Mouse (Mus musculus): ENCODE measurements at regions not wholly inside any gene's neighbourhood (a gene's known extent, or its start where the extent isn't known, plus 50 kb on each side); places are given as distances from the start of the nearest gene placed in this dataset.
A peak's percentile ranks its signal among the peaks of the same experiment; 100 is the strongest.
"Not testable (repeated sequence)": the region's sequence is repeated elsewhere in the genome, so short reads cannot be mapped to it uniquely, and the experiment has no call there.

DNA sequence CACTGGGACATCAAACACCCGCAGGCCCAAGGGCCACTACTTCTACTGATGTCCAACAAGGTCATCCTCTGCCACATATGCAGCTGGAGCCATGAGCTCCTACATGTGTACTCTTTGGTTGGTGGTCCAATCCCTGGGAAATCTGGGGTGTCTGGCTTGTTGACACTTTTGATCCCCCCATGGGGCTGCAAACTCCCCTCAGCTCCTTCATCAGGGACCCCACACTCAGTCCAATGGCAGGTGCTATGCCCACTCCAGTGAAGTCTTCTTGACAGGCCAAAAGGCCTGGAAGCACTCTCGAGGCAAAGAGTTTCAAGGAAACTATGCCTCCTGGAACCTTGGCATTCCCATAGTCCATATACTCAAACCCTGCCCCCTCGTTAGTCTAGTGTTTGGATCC, 570.8 kb upstream of the Smc2 start:
- DNase-seq (ENCODE audit: low spot score in 2 of 2) = no peak

DNA sequence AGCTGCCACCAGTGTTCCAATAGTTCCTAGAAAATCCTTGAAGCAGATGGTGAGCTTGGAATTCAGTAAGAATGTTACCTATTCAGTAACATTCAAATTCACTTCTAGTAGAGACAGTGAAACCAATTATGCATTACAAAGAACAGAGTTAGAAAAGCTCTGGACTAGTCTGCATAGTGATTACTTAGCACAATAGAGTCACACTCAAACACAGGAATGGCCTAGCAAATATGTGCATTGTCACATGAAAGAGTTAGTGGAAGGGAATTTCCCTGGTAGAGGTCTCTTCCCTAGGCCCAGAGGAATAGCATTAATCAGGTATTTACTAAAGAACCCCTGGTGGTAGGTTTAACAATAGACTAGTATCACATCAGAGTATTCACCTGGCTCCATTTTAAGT, 570.3 kb upstream of the Smc2 start:
- not testable (repeated sequence) for DNase-seq (ENCODE audit: low spot score in 2 of 2)

DNA sequence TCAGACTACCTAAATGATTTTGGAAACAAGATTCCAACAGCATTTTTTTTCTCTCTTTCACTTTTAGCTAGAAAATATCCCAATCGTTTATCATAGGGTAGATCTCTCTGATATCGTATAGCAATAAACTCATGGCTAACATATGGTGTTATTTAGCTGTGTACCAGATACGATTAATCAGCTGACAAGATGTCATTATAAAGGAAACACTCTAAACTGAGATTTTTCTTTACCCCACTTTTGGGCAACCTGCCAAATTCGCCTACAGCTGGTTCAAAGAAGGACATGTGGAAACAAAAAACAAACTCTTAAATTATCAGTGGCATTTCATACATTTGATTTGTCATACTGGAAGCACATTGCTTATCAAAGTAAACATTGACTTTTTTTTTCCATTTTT, 553.6 kb upstream of the Smc2 start:
- DNase-seq (ENCODE audit: low spot score in 2 of 2) = no peak

DNA sequence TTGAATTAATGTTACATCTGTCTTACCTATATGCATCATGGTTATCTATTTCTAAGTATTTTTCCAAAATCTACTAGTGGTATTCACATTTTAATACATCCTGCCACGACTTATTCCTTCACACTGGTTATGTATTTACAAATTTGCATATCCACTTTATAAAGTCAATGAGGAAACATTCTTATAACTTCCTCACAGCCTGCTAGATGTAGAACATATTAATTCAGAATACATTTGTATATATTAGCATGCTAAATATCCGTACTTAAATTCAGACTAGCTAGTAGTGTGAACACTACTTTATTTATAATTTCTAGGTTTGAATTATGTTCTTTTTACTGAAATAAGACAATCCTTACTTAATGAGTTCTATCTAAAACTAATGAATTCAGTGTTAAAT, 549.8 kb upstream of the Smc2 start:
- no peak for DNase-seq (ENCODE audit: low spot score in 2 of 2)

DNA sequence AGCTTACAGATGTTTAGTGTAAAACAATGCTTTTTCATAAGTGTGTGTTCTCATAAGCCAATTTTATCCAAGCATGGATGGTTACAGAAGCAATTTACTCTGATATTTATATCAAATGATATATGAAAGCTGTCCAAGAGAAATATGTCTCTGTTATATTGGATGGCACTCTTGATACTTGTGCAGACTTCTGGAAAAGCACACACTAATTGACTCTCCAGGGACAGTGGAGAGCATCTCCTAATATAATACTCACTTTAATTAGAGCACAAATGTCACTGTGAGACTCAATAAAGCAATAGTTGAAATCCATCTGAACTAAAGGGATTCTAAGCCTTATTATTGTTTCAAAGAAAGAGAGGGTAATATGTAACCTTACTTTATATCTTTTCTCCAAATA, 510.8 kb upstream of the Smc2 start:
- DNase-seq (ENCODE audit: low spot score in 2 of 2) = no peak

DNA sequence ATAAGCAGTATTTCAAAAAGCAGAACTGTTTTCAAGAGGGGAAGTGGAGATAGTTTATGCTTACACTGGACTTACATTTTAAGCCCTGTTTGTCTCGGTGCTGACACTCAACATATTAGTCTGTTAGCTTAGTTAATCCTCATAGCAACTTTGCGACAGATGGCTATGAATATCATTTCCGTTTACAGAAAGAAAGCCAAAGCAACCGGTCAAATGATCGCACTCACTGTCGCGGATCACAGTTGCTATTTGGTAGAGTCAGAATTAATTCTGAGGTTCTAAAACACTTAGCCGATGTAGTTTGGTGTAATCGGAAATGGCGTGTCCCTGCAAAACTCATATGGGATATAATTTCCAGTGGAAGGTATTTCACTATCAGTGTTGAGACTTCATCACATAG, 469.3 kb upstream of the Smc2 start:
- DNase-seq (ENCODE audit: low spot score in 2 of 2) = no peak

DNA sequence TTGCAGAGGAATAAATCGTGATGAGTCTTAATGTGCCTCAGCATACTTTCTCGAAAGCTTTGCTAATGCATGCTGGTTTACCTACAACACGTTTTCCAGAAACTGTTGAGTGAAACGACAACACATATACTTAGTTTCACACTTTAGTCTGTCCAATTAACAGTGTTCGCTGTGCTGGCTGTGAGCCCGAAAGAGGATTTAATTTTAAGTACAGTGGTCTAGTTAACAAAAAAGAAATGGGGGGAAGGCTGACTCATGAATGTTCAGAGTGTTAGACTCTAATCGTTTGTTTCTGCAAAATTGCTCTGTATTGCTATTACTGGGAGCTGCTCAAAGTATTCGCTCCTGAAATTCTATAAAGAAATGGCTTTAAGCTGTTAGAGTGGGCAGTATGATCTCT, 460.1 kb upstream of the Smc2 start:
- DNase-seq (ENCODE audit: low spot score in 2 of 2) = no peak

DNA sequence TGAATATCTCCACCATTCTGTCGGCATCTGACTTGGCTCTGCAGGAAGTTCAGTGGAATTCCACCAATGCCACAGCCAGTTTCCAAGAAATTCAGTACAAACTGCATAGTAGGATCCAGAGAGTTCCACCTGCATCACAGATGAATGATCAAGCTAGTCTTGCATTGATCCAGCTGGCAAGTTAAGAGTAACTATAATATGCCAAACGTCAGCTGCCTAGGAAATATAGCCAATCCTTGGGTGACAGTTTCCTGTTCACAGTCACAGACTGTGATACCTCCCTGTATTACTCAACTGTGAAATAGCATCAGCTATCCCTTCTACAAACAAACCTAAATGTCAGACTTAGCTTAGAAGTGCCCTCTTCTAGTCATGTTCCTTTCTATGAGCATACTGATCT, 446.6 kb upstream of the Smc2 start:
- DNase-seq (ENCODE audit: low spot score in 2 of 2) = peak in 1 of 2 experiments; percentile 61

DNA sequence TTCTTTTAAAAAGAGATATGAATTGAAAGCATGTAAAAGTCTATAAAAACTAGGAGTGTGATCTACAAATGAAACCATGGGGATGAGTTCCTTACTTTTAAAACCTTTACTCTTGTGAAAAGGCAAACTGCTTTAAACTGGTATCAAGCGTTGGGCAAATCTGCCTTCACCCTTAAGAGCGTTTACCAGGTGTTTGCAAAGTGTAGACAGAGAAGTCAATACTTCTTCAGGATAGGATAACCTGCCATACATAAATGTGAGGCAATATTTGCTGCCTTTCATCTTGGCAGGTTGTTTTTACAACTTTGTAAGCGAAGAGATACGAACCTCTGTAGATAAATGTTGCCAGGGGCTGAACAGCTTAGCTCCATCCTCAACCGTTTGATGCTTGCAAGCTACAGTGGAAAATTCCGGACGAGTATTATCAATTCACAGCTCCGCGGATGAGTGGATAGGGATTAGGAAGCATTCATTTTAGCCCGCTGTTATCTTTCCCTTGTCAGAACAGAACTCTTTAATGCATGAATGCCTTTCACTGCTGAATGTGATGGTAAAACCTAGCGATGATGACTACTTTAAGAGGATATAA, 402.2 kb upstream of the Smc2 start:
- no peak for DNase-seq (ENCODE audit: low spot score in 2 of 2)

GRCm38 (mm10) chr4:52043404-52043803, 395.6 kb upstream of the Smc2 start:
- DNase-seq (ENCODE audit: low spot score in 2 of 2) = no peak

DNA sequence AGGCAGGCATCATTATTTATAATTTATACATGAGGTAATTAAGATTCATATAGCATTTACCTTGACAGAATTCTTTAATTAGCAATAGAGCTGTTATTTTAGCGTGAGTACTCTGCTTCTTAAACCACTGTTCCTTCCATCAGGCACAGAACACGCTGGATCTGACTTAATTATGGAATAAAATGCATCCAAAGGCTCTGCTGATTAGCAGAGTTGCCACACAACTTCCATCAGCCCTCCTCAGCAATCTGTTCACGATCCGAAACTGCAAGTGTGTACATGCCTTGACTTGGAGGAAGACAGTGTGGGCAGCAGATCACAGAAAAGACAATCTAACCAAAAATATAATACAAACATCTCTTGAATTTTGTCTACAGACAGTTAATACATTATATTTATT, 388.1 kb upstream of the Smc2 start:
- DNase-seq (ENCODE audit: low spot score in 2 of 2) = peak in 1 of 2 experiments; percentile 24

GRCm38 (mm10) chr4:52056031-52056430, 383.0 kb upstream of the Smc2 start:
- no peak for DNase-seq (ENCODE audit: low spot score in 2 of 2)

DNA sequence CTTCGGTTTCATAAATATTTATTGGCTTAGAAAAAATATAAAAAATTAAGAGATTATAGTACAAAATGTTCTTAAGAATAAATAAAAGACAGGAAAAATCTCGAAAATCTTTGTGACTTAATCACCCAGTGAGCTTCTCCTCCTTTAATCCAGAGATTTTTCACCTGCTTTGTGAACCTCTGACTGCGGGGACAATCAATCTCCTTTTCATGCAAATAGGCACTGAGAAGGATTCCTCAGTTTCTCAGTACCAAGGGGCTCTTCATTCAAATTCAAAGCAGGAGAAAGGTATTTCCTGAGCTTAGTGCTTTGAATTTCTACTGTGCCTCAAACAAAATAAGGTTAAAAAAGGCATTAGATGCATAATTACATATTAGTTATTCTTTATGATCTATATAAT, 379.0 kb upstream of the Smc2 start:
- no peak for DNase-seq (ENCODE audit: low spot score in 2 of 2)

DNA sequence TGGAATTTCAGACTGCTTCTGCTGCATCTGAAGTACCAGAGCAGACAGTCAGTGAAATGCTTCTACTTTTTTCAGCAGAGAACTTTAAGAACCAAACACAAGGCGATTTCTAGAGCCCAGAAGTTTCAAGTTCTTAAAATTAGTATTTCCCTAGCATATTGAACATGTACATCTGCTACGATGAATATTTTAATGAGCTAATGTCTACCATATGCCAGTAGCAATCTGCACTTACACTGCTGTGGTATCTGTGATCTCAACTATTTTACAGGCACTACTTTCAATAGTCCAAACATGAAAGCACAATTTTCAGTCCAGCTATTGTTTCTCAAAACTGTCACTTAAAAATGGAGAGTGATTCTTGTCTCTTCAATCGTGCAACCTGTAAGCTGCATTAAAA, 339.9 kb upstream of the Smc2 start:
- peak in 1 of 2 experiments; percentile 52 for DNase-seq (ENCODE audit: low spot score in 2 of 2)

DNA sequence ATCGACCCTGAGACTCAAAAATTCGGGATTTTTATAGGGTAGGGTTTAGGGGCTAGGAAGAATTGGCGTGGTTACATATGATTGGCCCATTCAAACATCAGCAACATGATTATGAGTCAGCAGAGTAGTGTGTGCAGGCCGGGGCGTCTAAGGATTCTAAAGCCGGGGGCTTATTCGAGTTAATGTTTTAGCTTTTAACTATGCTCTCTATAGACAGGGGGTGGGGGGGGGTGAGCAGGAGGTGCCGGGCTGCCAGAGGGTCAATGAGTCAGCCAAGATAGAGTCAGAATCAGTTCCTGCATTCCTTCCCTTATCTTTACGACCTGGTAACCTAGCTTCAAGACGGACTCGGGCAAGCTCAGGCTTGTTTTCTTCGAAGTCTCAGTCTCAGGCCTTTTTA, 333.2 kb upstream of the Smc2 start:
- no peak for DNase-seq (ENCODE audit: low spot score in 2 of 2)

DNA sequence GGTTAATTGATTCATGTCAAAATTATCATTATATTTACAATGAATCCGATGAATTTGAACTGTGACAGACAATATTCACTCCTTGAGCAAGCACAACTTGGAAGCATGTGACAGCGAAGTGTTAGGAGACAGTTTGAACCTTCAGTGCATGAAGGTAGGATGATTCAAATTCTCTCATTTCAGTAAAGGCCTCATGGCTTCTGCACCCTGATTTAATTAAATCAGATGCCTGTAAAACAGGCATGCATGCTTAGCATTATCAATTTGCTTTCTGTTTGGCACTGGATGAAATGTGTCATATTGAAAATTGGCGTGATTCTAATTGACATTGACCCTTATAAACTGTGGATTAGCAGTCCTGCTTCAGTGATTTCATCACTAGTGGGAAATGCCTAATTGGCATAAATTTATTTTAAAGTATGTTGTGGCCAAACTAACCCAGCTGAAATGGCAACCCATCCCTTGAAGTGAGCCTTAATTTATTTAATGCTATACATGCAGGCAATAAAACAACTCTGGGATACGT, 321.2 kb upstream of the Smc2 start:
- DNase-seq (ENCODE audit: low spot score in 2 of 2) = no peak

- DNase-seq (ENCODE audit: low spot score in 2 of 2) = peak in 1 of 2 experiments; percentile 57
Measured at GRCm38 (mm10) chr4:52118439-52119072, 320.5 kb upstream of the Smc2 start.

DNA sequence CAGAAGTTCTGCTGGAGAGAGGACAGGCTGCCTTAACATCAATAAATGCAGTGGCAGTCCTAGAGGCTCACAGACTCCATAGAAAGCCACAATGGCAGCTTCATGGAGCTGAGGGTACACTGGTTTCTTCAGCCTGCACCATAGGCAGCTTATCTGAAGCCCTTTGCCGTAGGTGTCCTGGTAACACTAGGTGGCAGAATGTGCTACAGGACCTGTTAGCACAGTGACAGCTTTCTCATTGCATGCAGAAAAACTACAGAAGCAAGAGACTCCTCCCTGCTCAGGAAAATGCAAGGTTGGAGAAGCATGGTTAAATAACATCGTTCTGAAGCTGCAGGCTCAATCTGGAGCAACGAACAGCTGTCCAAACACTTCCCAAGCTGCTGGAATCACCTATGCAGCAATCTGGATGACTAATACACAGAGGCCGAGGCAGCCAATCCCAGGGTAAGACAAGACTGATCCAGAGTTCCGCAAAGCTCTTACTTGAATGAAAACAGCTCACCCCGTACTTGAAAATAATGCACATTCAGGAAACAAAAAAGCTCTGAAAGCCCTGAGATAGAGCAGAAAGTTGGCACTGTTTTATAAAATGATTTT, 286.4 kb upstream of the Smc2 start:
- DNase-seq (ENCODE audit: low spot score in 2 of 2) = peak in 1 of 2 experiments; percentile 22

DNA sequence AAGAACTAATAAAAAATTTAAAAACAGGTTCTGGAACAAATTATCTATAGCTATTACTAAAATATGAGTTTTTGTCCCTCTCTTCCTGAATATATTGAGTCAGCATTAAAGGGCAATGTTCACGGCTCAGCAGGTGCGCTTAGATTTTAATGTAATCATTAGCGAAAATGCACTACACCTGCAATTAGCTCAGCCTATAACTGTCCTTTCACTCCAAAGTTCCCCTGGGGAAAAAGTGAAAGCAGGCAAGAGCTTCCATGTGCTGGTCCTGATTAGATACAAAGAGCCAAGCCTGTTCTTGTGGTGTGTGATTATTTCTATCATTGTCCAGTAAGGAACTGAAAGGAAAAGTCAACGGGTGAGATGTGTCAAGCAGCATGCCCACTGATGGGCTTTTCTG, 262.8 kb upstream of the Smc2 start:
- DNase-seq (ENCODE audit: low spot score in 2 of 2) = no peak

GRCm38 (mm10) chr4:52197777-52198176, 241.3 kb upstream of the Smc2 start:
- no peak for DNase-seq (ENCODE audit: low spot score in 2 of 2)

DNA sequence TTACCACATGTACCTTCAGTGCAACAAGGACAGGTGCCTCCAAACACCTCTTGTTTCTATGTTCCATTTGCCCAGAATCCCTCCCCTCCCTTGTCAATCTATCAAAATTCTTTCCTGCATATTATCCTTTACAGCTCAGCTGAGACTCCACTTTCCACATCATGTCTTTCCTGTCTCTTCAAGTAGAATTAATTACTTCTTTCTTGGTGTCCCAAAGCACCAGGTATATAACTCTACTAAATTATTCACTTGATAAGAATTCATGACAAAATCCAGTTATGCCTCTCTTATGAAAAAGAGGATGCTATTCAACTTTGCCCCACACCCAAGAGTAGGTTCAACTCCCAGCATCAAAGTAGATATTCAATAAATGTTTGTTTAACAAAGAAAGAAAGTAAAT, 228.4 kb upstream of the Smc2 start:
- no peak for DNase-seq (ENCODE audit: low spot score in 2 of 2)

DNA sequence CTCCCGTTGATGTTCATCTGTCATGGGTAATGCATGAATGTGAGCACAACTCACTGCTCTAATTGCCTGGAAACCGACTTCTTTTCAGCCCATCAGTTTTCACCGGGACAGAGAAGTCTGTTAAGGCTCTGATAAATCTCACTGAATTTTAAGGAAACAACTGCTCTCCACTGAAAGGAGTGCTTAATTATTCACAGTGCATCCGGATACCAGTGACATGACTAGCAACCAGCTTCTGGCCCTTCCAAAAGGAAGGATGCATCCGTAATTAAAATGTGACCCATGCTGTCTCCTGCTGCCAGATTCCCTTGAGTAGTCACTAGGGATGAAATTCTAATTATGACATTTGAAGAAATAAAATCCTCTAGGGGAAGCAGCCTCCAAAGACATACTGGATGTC, 228.0 kb upstream of the Smc2 start:
- DNase-seq (ENCODE audit: low spot score in 2 of 2) = peak; percentile 23 to 30

DNA sequence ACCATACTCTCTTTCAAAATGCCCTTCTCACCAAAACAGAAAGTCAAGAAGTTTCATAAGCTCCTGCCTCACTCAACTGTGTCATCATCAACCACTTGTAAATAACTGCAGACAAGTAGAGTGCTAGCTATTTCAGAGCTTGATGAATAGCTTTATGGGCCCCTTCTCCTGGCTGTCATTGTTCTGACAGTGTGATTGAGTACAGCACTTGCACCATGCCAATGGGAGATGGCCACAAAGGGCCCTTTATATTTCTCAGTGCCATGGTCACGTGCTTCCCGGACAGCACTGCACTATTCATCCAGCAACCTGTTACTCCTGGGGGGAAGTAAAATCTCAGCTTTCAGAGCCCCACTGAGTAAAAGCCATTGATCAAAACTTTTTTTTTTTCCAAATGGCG, 225.7 kb upstream of the Smc2 start:
- DNase-seq (ENCODE audit: low spot score in 2 of 2) = no peak
